Mouse (Mus musculus) cerebellum, adult 11-12 months (tissue): ENCODE measurements around the gene Fgfr2.
A peak's percentile ranks its signal among the peaks of the same experiment; 100 is the strongest.
"Not testable (repeated sequence)": the region's sequence is repeated elsewhere in the genome, so short reads cannot be mapped to it uniquely, and the experiment has no call there.

Experiments used
- DNase-seq: peaks from one replicate; pipeline ENCODE4 v3.0.0; 2022

Gene Fgfr2

GRCm38 (mm10) chr7:132559138-132559766 lies 563.9 kb downstream of the Fgfr2 start:
- DNase-seq = no peak

- no peak for DNase-seq
Observed at GRCm38 (mm10) chr7:132558141-132558736, 564.9 kb downstream of the Fgfr2 start.

DNA sequence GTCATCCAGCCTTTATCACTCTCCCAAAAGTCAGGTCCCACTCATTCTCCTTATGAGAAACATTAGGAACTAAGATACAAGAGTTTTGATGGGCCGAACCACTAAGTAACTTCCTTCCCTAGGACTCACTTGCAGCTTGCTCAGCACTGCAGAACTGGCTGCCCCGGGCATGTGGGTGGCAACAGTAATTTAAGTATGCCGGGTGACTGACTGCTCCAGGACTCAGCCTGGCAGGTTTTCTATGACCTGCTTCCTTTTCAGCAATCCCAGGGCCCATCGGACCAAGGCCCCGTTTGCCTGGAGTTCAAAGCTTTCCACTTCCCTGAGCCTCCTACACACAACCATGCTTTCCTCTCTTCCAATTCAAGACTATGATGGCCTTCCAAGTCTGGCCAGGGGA lies 566.6 kb downstream of the Fgfr2 start:
- no peak for DNase-seq

GRCm38 (mm10) chr7:132555911-132556310 lies 567.2 kb downstream of the Fgfr2 start:
- DNase-seq = no peak

DNA sequence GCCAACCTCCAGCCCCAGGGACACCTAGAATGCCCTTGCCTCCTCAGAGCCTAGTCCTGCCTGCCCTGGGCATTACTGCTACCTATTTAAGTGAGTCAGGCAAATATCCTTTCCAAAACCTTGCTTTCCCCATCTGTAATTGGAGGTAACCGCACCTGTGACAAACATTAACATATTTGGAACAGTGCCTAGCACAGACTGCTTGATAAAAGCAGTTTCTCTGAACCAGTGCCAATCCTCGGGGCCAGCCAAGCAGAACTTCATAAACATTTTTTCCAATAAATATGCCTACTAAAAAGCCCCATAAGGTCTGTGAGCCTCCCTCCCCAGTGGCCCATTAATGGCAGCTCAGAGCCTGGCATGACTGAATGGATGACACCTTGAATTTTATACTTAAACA lies 569.1 kb downstream of the Fgfr2 start:
- DNase-seq = no peak

DNA sequence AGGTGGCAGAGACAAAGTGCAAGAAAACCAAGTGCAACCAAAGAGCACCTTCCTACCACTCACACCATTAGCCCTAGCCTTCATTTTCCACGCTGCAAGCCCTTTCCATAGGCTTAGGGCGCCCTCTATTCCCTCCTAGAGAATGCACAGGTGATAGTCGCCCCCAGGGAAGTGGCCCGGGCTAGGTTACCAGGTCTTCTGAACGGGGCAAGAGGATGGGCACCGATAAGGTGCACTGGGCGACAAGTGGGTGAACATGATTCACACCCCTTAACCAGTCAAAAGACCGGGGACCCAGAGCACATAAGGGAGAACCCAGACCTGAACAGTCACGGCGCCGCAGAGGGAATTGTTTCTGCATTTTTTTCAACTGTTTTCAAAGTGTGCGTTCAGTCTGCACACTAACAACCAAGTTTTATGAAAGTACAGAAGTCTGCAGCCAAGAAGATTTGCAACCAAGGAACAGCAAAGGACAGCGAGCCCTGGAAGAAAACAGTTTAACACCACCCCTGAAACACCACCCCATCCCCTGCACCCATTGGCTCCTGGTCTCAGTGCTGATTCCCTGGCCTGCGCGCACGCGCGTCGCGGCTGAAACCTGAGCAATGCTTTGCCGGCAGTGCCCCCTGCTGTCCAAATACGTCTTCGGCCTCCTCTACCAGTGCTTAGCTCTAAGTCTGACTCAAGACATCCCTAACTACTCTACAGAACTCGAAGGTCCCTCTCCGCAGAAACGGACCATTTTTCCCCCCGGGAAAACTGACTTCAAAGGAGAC lies 571.6 kb downstream of the Fgfr2 start:
- peak; percentile 92 for DNase-seq

- DNase-seq = no peak
Observed at GRCm38 (mm10) chr7:132547126-132547525, 576.0 kb downstream of the Fgfr2 start.

DNA sequence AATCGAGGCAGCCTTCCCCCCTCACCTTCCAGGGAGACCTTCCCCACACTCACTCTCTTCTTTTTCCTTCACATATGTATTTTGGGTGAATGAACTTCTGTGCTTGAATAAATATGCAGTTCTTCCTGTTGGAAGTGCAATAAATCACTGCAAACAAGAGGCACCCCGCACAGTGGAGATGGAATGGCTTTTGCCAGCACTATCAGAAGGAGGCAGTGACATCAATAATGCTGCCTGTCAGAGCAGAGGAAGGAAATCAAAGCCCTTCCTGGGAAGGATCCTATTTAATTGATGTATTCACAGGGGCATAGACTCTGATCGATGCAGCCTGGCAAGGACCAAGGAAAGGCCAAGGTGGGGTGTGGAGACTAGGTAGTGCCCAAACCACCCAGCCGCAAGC lies 580.7 kb downstream of the Fgfr2 start:
- no peak for DNase-seq

DNA sequence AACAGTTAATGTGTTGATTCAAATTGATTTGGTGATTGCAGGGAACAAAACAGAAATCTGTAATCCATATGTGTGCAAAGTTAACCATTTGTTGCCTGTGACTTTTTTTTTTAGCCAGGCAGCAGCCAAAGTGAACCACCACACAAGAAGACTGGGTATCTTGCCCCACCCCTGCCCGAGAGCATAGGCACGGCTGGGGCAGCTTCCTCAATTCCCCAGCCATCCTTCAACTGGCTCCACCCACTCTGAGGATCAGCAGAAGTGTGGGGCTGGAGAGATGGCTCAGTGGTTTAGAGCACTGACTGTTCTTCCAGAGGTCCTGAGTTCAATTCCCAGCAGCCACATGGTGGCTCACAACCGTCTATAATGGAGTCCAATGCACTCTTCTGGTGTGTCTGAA lies 581.6 kb downstream of the Fgfr2 start:
- no peak for DNase-seq

DNA sequence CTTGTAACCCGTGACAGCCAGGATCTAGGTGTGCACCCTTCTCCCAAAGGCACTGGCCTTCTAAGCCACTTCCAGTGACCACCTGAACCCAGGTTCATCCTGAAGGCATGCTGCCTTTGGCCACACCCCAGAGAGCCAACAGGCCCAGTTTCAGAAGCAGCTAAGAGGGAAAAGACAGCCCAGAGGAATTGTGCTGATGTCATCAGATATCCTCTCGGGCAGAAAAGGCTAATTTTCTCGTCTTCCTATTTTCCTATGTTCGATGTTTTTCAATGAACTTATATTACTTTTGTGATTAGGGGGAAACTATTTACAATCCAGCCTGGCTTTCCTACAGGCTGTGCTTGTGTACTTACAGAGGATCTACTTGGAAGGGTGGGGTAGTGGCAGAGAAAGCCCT lies 582.6 kb downstream of the Fgfr2 start:
- no peak for DNase-seq

GRCm38 (mm10) chr7:132529206-132529605 lies 593.9 kb downstream of the Fgfr2 start:
- DNase-seq = no peak

- DNase-seq = no peak
Observed at GRCm38 (mm10) chr7:132513419-132513982, 609.6 kb downstream of the Fgfr2 start.

- DNase-seq = no peak
Observed at GRCm38 (mm10) chr7:132509110-132509509, 614.0 kb downstream of the Fgfr2 start.

- DNase-seq = no peak
Observed at GRCm38 (mm10) chr7:132507361-132507760, 615.8 kb downstream of the Fgfr2 start.

GRCm38 (mm10) chr7:132506226-132506625 lies 616.9 kb downstream of the Fgfr2 start:
- no peak for DNase-seq

DNA sequence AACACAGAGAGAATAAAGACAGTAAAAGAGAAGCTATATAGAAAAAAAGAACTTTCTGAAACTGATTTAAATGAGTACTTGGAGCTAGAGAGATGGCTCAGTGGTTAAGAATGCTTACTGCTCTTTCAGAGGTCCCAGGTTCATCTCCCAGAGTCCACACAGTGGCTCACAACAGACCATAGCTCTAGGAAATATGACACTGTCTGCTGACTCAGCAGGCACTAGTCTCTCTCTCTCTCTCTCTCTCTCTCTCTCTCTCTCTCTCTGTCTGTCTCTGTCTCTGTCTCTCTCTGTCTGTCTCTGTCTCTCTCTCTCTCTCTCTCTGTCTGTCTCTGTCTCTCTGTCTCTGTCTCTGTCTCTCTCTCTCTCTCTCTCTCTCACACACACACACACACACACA lies 620.7 kb downstream of the Fgfr2 start:
- DNase-seq = not testable (repeated sequence)

- no peak for DNase-seq
Observed at GRCm38 (mm10) chr7:132497142-132497541, 626.0 kb downstream of the Fgfr2 start.

DNA sequence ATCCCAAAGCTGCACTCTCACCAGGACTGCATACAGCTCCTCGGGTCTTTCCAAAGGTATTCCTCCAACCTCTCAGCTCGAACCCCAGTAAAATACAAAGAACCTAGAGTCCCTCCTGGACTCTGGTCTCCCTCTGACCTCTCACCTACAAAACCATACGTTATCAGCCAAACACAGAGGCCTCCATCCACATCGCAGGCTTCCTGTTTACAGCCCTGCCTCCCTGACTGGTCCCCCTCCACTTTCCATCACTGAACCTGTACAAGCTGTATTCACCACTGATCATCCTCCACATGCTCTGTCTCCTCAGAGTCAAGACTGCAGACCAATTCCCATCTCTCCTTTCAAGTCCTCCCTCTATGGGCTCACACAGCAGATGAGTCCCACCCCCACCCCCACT lies 628.9 kb downstream of the Fgfr2 start:
- no peak for DNase-seq

- DNase-seq = no peak
Observed at GRCm38 (mm10) chr7:132493632-132494031, 629.5 kb downstream of the Fgfr2 start.

DNA sequence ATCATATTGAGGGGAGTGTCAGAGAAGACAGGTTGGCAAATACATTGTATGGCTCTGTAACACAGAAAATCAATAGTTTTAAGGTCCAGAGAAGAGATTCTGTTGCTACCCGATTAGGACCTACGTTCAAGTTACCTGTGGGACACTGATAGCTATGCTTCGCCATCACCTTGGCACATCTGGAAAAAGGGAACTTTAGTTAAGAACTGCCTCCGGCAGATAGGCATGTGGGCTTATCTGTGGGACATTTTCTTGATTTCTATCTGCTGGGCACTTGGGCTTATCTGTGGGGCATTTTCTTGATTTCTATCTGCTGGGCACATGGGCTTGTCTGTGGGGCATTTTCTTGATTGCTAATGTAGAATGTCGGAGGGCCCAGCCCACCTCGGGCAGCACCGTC lies 631.2 kb downstream of the Fgfr2 start:
- no peak for DNase-seq

- DNase-seq = no peak
Observed at GRCm38 (mm10) chr7:132487361-132487760, 635.8 kb downstream of the Fgfr2 start.

- DNase-seq = no peak
Observed at GRCm38 (mm10) chr7:132486403-132487178, 636.6 kb downstream of the Fgfr2 start.

DNA sequence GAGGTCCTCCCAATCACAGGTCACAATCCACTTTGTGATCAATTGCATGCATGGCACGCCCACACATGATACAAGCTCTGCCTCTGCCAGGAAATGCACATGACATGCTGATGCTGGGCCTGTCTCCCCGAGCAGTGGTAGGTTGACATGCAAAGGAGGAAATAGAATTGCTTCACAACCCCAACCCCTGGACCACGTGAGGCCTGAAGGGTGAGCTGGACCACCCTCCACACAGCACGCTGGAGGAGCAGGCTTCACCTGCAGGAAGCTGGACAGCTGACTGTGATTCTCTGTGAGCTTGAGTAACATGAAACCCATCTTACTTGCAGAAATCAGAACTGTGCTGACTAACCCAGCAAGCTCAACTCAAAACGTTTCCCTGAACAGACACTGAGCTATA lies 638.7 kb downstream of the Fgfr2 start:
- no peak for DNase-seq
